Mouse (Mus musculus) gastrocnemius, postnatal 4 days (tissue): ENCODE measurements around the gene Olfr92. TPM values are rescaled to one million over a fixed set of nuclear protein-coding genes. Genes with fewer than 3 reads are reported as not detected.
"Not testable (repeated sequence)": the region's sequence is repeated elsewhere in the genome, so short reads cannot be mapped to it uniquely, and the experiment has no call there.

Source experiments
- DNase-seq, 2 experiments: peaks; one replicate each; pipeline ENCODE4 v3.0.0; 2021 to 2022; ENCODE audit warnings: low spot score in 2 of 2, mixed read lengths in 2 of 2
- long read RNA-seq, 2 experiments: library from polyadenylated mRNA; stranded (forward); transcript quantifications; one replicate each; pipeline ENCODE4 v2.0.0; 2021
- total RNA-seq, 2 experiments: library from RNA; stranded (reverse); gene quantifications; 2 replicates each; pipeline ENCODE4 v1.2.3; 2021

Olfr92 gene
- total RNA-seq = not detected
- long read RNA-seq, experiment 1 = 0 reads
- long read RNA-seq, experiment 2 = 0 reads

GRCm38 (mm10) chr17:37119988-37120387, at the start of gene Olfr92:
Gene Olfr92, minus strand, starts transcription at chr17:37120088.
- DNase-seq = no peak

GRCm38 (mm10) chr17:37161394-37161793, 41.5 kb upstream of the Olfr92 start, which contains the start of gene Olfr93:
Gene Olfr93, minus strand, starts transcription at chr17:37161494.
- DNase-seq = no peak

GRCm38 (mm10) chr17:37131366-37131765, 11.5 kb upstream of the Olfr92 start:
- not testable (repeated sequence) for DNase-seq

GRCm38 (mm10) chr17:37098178-37098577, 21.7 kb downstream of the Olfr92 start, which contains the start of gene Olfr91:
Gene Olfr91, minus strand, starts transcription at chr17:37098278.
- no peak for DNase-seq

GRCm38 (mm10) chr17:37093289-37093688, 26.6 kb downstream of the Olfr92 start:
- no peak for DNase-seq

GRCm38 (mm10) chr17:37092198-37092597, 27.7 kb downstream of the Olfr92 start:
- no peak for DNase-seq

- no peak for DNase-seq
Measured at GRCm38 (mm10) chr17:37088399-37088798, 31.5 kb downstream of the Olfr92 start, which contains the start of gene Olfr90. Gene Olfr90, minus strand, starts transcription at chr17:37088499.

GRCm38 (mm10) chr17:37085545-37085944, 34.3 kb downstream of the Olfr92 start:
- no peak for DNase-seq

- DNase-seq = no peak
Measured at GRCm38 (mm10) chr17:37084632-37085031, 35.3 kb downstream of the Olfr92 start.

- peak in 1 of 2 experiments; percentile 28 for DNase-seq
Measured at GRCm38 (mm10) chr17:37083327-37083726, 36.6 kb downstream of the Olfr92 start.

GRCm38 (mm10) chr17:37081659-37082058, 38.2 kb downstream of the Olfr92 start:
- no peak for DNase-seq

GRCm38 (mm10) chr17:37080119-37080518, 39.8 kb downstream of the Olfr92 start:
- DNase-seq = peak in 1 of 2 experiments; percentile 43

- DNase-seq = no peak
Measured at GRCm38 (mm10) chr17:37078990-37079389, 40.9 kb downstream of the Olfr92 start.

- DNase-seq = no peak
Measured at GRCm38 (mm10) chr17:37078193-37078592, 41.7 kb downstream of the Olfr92 start.

GRCm38 (mm10) chr17:37075766-37076165, 44.1 kb downstream of the Olfr92 start:
- DNase-seq = no peak

GRCm38 (mm10) chr17:37075181-37075580, 44.7 kb downstream of the Olfr92 start:
- no peak for DNase-seq

- no peak for DNase-seq
Measured at GRCm38 (mm10) chr17:37072730-37073276, 47.1 kb downstream of the Olfr92 start.

- DNase-seq = no peak
Measured at GRCm38 (mm10) chr17:37072080-37072729, 47.7 kb downstream of the Olfr92 start.

- no peak for DNase-seq
Measured at GRCm38 (mm10) chr17:37070121-37070520, 49.8 kb downstream of the Olfr92 start.

- DNase-seq = no peak
Measured at GRCm38 (mm10) chr17:37067861-37068260, 52.0 kb downstream of the Olfr92 start.

GRCm38 (mm10) chr17:37065993-37066392, 53.9 kb downstream of the Olfr92 start:
- DNase-seq = no peak

- DNase-seq = no peak
Measured at GRCm38 (mm10) chr17:37063686-37064495, 56.0 kb downstream of the Olfr92 start.
